Mouse (Mus musculus): ENCODE results near the gene Usp25. TPM values are rescaled to one million over a fixed set of nuclear protein-coding genes. Genes with fewer than 3 reads are reported as not detected.

The Usp25 gene
- 100 to 1,000 TPM; 102 to 109 TPM for total RNA-seq (2023)

DNA sequence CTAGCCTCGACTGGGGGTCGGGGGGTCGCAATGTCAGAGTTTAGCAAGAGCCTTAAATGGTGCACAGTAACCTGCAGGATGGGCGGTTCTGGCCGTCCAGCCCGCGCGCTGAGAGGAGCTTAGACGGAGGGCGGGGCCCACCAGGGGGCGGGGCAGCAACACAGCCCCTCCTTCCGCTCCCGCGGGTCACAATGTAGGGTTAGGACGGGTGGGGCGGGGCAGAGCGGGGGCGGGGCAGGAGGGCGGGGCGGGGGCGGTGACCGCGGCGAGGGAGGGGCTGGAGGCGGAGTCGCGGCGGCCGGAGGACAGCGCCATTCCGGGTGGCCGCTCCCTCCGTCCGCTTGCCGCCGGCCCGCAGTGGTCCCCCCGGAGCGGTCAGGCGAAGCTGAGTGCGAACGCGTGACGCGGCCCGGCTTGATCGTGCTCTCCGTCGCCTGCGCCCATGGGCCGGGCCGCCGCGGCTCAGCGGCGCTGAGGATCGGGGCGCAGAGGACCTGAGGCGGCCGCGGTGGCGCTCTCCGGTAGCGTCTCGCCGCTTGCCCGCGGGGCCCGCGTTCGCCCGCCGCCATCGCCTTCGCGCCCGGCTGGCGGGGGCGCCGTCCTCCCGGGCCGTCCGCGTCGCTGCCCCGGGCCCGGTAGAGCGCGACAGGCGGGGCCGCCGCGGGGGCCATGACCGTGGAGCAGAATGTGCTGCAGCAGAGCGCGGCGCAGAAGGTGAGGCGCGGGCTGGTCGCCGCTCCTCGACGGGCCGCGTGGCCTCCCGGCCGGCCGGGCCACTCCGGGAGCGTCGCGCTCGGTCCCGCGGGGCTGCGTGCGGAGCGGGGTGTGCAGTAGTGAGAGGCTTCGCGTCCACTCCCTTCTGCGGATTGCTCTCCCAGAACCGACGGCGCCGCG is at the start of gene Usp25:
Gene Usp25 (plus strand): TSS at position 280 of the 894 bp plus-strand sequence.

